Mouse (Mus musculus) embryo, embryonic 10 days (tissue): ENCODE measurements around the gene Tm6sf1.

Experiments used
- DNase-seq: peaks from one replicate; pipeline ENCODE4 v3.0.0-alpha.2; 2015; ENCODE audit warnings: low spot score

Gene Tm6sf1

GRCm38 (mm10) chr7:81885128-81885527 lies 26.3 kb downstream of the Tm6sf1 start:
- DNase-seq, result no peak

GRCm38 (mm10) chr7:81899361-81899760 lies 40.6 kb downstream of the Tm6sf1 start:
- DNase-seq, result no peak

- no peak for DNase-seq
These were observed 45.3 kb downstream of the Tm6sf1 start for GRCm38 (mm10) chr7:81904094-81904493.

GRCm38 (mm10) chr7:81904926-81905325 lies 46.1 kb downstream of the Tm6sf1 start:
- DNase-seq, result no peak

- DNase-seq, result peak; percentile 46
These were observed 59.5 kb downstream of the Tm6sf1 start for GRCm38 (mm10) chr7:81918316-81918715.

GRCm38 (mm10) chr7:81920314-81920713 lies 61.5 kb downstream of the Tm6sf1 start:
- DNase-seq, result no peak

- no peak for DNase-seq
These were observed 62.7 kb downstream of the Tm6sf1 start for GRCm38 (mm10) chr7:81921379-81921952.

GRCm38 (mm10) chr7:81928998-81929397 lies 70.2 kb downstream of the Tm6sf1 start:
- no peak for DNase-seq

- no peak for DNase-seq
These were observed 73.8 kb downstream of the Tm6sf1 start for GRCm38 (mm10) chr7:81932521-81933045.

GRCm38 (mm10) chr7:81933061-81933600 lies 74.3 kb downstream of the Tm6sf1 start:
- peak; percentile 38 for DNase-seq

- peak; percentile 45 for DNase-seq
These were observed 74.9 kb downstream of the Tm6sf1 start for GRCm38 (mm10) chr7:81933601-81934266.
